Mouse (Mus musculus): Measurements from ENCODE around the gene Col9a2.

Col9a2 gene

DNA sequence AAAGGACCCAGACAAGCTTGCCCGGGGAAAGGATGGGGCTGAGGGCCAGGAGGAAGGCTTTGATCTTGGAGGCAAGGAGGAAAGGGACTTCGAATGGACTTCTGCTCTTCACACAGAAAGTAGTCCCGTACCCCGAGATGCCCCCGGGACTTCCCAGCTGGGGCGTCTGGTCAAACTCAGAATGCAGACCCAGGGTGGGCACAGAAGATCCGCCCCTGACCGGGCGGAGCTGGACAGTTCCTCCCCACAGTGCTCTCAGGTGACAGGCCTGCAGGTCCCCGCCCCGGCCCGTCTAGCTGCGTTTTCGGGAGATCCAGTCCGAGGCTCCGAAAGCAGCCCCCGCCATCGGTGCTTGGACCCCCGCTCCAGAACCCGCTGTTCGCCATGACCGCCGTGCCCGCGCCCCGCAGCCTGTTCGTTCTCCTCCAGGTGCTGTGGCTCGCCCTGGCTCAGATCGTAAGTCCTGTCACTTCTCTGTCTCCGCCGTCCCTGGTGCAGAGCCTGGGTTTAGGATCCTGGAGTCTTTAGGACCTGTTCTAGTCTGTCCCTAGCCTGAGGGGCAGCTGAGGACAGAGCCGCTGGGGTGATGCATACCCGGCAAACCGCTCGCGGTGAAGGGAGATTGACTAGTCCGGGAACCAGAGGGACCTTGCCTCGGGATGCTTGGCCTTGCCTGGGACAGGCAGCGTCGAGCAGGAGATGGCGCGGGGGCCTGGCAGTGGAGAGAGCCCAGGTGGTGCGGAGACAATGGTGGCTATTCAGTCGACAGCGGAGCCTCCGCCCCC, at the start of gene Col9a2:
Col9a2 (plus strand) TSS at position 55 of the 785 bp plus-strand sequence.
- DNase-seq = no peak

DNA sequence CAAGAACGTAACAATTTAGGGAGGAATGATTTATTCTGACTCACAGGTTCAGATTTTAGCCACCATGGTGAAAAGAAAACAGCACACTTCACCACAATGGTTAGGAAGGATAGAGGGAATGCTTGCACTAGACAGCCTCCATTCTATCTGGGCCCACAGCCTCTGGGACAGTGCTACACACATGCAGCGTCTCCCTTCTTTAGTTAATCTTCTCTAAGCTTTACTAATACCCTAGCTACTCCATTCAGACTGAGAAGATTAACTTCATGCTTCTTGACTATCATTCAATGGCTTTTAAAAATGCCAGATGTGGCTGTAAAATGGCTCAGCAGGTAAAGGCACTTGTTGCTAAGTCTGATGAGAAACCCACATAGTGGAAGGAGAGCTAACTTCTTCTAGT, 46.9 kb upstream of the Col9a2 start:
- DNase-seq = no peak

DNA sequence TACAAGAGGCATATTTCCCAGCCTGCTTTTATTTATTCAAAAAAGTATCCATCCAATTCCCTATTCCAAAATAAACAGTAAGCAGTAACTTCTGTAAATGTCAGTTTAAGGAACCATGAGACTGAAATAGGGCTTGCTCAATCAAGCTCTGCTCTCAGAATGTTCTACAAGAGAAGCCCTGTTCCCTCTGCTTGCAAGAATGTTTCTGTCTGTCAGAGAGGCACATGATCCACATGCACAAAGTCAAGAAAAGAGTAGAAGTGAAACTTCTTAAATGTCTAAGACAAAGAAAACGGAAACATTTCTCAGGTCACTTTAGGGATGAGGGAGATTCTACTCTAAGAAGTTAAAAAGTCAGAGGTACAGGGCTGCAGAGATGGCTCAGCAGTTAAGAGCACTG, 46.2 kb upstream of the Col9a2 start:
- no peak for DNase-seq

GRCm38 (mm10) chr4:120995911-120996310, 43.3 kb upstream of the Col9a2 start:
- no peak for DNase-seq

DNA sequence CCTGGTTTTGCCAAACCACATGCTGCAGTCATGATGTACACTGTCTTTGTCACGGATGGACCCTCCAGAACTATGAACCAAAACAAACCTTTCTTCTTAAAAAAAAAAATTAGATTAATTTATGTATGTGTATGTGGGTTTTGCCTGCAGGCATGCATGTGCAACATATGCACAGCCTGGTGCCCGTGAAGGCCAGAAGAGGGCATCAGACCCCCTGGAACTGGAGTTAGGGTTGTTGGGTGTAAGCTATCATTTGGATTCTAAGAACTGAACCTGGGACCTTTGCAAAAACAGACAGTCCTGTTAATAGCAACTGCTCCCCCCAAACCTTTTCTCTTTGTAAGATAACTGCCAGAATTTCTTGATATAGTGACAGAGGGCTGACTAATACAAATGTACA, 38.1 kb upstream of the Col9a2 start:
- no peak for DNase-seq

DNA sequence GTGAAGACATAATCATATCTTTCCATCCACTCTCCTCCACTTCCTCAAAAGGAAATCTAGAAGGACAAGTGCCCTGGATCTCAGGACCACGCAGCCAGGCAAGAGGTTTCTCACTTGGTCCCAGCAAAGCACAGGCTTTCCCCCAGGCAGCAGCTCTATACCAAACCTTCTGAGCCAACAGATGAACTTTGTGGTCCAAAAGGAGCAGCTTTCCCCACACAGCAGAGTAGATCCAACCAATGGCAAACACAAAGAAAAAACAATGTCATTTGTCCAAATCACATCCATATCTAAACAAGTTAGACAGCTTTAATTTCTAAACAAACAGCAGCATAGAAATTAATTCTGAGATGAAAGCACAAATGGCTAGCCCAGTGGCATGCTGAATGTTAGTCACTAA, 37.5 kb upstream of the Col9a2 start:
- DNase-seq = no peak

DNA sequence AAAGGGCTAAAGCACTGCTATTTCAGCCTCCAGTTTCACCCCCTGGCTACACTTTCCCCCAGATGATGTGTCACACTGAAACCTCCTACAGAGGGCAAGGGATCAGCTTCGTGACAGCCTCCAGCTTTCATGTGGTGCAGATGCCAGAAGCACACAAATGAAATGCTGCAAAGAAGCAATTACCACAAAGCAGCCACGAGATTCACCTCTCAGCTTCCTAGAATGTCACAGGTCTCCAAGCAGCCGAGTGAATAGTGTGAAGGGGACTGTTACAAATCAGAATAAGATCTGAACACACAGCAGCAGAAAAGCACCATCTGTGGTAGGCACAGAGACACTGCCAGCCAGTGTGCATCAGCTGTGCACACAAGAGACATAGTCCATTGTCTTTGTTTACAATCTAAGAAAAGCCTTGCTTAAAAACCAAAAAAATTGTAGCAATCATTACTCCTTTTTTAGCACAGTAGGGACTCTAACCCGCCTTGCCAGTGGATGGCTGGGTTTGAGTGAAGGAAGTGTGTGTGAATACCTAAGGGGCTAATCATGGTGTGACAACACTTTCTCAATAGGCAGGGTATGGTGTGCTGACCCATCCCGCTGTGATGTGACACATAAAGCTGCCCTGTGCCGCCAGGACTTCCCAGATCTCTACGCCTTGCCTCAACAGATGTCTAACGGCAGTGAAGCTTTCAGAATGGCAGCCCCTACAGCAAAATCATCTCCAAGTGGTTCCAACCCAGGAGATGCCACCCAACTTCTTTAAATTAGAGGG, 36.6 kb upstream of the Col9a2 start:
- DNase-seq = peak; percentile 59

GRCm38 (mm10) chr4:121003611-121004091, 35.5 kb upstream of the Col9a2 start:
- DNase-seq = no peak

DNA sequence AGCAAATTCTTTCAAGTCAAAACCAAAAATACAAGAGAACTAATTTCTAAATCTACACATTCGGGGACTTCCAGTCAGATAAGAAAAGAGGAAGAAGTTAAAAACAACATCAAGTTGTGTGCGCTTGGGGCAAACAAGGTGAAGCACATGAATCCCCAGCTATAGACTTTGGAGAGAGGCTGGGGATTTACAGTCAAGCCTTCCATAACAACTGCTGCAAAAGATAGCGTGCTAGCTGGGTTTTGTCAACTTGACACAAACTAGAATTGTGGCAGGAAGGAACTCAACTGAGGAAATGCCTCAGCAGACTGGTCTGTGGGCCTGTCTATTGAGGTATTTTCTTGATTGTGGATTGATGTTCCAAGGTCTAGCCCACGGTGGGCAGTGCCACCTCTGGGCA, 34.5 kb upstream of the Col9a2 start:
- DNase-seq = no peak

DNA sequence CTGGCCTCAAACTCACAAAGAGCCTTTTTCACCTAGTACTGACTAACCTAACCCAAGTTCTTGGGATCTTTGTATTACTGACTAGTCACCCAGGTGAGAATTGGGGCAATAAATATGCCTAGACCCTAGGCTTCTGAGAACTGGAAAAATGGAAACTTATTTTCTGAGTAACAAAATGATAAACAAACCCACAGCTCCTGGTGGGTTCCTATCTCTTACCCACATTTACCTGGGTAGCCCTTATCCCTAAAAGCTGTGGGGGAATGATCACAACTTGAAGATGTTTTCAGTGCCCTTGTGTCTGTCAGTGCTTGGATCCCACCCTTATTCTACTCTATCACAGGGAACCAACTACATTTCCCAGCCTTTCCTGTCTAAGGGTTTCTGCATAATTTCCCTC, 32.2 kb upstream of the Col9a2 start:
- no peak for DNase-seq

DNA sequence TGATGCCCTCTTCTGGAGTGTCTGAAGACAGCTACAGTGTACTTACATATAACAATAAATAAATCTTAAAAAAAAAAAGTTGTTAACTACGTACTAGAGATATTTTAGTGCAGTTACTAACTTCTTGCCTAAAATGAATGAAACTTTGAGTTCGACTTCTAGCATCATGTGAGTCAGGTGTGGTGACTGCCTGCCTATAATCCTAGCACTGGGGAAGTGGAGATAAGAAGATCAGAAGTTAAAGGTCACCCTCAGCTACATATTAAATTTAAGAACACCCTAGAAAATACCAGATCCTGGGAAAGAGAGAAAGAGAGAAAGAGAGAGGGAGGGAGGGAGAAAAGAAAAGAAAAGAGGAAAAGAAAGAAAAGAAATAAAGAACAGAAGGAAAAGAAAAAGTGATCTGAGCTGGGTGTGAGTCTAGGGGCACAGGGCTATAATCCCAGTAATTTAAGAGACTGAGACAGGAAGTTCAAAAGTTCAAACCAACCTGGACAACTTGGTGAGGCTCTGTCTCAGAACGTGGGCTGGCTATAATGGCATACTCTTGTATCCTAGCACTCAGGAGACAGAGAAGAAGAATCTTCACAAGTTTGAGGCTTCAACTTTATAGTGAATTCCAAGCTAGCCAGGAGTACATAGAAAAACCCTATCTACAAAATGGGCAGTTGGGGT, 31.0 kb upstream of the Col9a2 start:
- DNase-seq = no peak

- no peak for DNase-seq
Measured at GRCm38 (mm10) chr4:121009151-121009550, 30.0 kb upstream of the Col9a2 start.

DNA sequence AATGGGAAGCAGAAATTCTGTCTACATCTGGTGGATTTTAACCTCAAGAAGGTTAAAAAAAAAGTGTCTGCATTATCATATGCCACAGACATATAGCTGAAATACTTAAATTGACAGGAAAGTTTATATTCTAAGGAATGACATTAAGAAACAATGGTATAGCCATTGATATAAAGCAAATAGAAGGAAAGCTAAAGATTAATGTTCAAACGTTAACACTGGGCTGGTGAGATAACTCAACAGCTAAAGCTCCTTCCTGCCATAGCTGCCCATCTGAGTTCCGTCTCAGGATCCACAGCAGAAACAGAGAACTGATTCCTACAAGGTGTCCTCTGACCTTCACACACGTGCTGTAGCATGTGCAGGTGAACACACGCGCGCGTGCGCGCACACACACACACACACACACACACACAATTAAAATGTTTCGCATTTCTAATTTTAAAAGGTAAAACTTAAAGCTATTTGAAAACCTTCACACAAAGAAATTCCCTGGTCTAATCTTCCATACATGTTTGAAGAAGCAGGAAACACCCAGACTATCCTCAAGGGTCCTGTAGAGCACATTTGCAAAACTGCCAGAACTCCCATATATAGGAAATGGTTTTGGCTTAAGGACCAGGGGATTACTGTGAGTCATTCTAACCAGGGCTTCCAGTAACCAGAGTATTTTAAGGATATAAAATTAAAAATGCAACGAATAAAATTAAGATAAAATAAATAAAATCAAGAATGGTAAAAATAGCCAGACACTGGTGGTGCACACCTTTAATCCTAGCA, 28.2 kb upstream of the Col9a2 start:
- DNase-seq = no peak

- no peak for DNase-seq
Measured at GRCm38 (mm10) chr4:121014594-121015267, 24.5 kb upstream of the Col9a2 start.

DNA sequence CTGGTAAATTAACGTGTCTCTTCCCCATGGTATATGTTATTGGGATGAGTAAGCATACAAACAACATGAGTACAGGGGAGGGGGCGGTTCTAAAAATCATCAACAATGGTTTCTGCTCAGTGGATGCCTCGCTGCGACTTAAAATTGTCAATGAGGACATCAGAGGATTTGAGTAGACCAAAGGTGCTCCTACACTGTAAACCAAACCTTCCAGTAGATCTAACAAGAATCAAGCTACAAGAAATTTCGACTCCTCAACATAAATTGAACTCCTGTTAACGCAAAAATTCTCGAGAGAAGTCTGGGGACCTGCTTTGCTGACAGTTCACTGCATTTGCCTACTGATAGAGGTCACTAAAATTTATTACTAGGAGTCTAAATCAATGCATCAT, 23.9 kb upstream of the Col9a2 start:
- no peak for DNase-seq

GRCm38 (mm10) chr4:121016021-121016898, 22.9 kb upstream of the Col9a2 start:
- DNase-seq = peak; percentile 75

DNA sequence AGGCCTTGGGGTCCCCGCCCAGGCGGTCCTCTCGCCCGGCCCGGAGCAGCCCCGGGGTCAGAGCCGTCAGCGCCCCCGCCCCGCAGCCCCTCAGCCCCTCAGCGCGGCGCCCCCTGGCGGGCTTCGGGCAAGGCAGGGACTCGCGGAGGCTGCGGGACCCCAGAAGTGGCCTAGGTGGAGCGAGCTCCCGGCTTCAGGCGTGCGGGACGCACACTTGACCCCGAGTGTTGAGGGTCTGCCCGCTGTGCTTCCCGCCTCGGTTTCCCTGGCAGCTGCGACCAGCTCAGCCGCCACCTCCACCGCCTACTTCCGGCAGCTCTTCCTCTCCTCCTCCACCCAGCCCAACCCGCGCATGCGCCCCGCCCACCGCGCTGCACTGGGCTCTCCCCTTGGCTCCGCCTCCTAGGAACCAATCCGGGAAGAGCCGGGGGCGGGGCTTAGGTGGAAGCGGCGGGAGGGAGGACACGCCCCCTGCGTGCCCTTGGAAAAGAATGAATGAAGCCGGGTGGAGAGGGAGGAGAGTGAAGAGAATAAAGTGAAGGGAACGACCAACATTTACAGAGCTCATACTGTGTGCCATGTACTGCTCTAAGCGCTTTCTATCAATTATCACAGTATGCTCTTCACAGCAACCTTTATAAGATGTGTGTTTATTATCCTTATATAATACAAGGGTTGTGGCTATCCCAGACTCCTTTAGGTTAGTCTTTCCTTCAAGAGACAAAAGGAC, 22.1 kb upstream of the Col9a2 start, which contains the start of gene Smap2:
Smap2 (minus strand) TSS at position 320 of the 730 bp plus-strand sequence.
- peak; percentile 99 for DNase-seq

DNA sequence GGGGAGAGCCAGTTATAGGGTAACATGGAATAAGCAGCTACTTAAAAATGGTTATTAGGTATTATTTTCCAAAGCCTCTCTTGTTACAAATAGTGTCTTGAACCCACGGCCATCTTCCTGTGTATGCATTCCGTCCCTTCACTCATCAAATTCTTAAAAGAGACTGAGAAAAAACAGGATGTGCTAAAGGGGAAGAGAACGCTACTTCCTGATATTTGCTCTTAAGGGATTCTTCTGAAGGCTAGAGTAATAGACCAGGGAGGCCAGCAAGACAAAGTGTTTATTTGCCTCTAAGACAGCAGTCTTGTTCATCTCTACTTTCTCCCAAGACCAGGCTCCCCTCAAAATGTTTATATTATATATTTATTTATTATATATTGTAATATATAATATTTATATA, 20.9 kb upstream of the Col9a2 start:
- peak; percentile 58 for DNase-seq

DNA sequence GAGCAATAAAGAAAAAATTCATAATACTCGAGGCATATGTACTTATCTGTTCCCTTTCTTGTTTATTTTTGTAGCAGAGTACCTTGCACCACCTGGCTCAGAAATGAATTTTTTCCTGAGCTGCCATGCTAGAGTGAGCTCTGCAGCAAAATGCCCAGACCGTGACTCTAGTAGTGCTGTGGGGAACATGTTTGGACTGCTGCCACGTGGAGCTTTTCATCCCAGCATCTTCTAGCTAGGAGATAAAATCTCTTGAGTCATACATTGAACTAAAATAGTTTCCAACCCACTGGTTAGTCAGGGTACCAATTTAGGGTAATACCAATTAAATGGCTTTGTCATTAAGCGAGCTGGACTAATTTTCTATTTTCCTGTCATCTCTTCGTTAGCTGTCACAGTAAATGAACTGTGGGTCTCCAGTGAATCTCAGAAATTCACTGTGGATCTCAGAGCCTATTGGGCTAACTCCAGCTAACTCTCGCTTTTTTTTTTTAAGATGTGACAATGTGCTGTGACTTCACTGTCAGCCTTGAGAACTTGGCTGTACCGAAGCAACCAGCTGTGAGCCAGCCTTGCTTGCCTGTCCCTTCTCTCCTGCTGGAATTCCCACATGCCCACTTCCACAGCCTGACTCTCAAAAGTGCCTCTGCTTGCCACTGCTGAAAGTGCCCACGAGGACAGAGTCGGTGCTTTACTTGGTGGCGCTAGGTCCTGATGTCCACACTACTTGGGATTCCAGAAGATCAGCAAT, 19.0 kb upstream of the Col9a2 start:
- DNase-seq = no peak

- DNase-seq = no peak
Measured at GRCm38 (mm10) chr4:121021911-121022310, 17.3 kb upstream of the Col9a2 start.
